Mouse (Mus musculus): Measurements from ENCODE around the gene Cfap45.

Gene Cfap45

GRCm38 (mm10) chr1:172562641-172563464 lies 42.3 kb downstream of the Cfap45 start:
- peak; percentile 67 for DNase-seq (ENCODE audit: low spot score)

GRCm38 (mm10) chr1:172563465-172563828 lies 42.8 kb downstream of the Cfap45 start:
- DNase-seq (ENCODE audit: low spot score): no peak

GRCm38 (mm10) chr1:172566131-172566530 lies 45.5 kb downstream of the Cfap45 start:
- DNase-seq (ENCODE audit: low spot score): no peak

- DNase-seq (ENCODE audit: low spot score): no peak
Observed at GRCm38 (mm10) chr1:172567758-172568157, 47.2 kb downstream of the Cfap45 start.

- DNase-seq (ENCODE audit: low spot score): no peak
Observed at GRCm38 (mm10) chr1:172580116-172580515, 59.5 kb downstream of the Cfap45 start.

- DNase-seq (ENCODE audit: low spot score): no peak
Observed at GRCm38 (mm10) chr1:172582436-172582835, 61.8 kb downstream of the Cfap45 start.

- DNase-seq (ENCODE audit: low spot score): no peak
Observed at GRCm38 (mm10) chr1:172584271-172584670, 63.7 kb downstream of the Cfap45 start.

- no peak for DNase-seq (ENCODE audit: low spot score)
Observed at GRCm38 (mm10) chr1:172585026-172585425, 64.4 kb downstream of the Cfap45 start.

GRCm38 (mm10) chr1:172585612-172586567 lies 65.3 kb downstream of the Cfap45 start:
- no peak for DNase-seq (ENCODE audit: low spot score)

GRCm38 (mm10) chr1:172590385-172590784 lies 69.8 kb downstream of the Cfap45 start, which contains the start of gene Slamf8:
TSS of gene Slamf8 (minus strand) at chr1:172590568.
- DNase-seq (ENCODE audit: low spot score): no peak

GRCm38 (mm10) chr1:172593321-172593720 lies 72.7 kb downstream of the Cfap45 start:
- DNase-seq (ENCODE audit: low spot score): no peak

GRCm38 (mm10) chr1:172593956-172594355 lies 73.4 kb downstream of the Cfap45 start:
- no peak for DNase-seq (ENCODE audit: low spot score)

- peak; percentile 19 for DNase-seq (ENCODE audit: low spot score)
Observed at GRCm38 (mm10) chr1:172594495-172594894, 73.9 kb downstream of the Cfap45 start.
